Mouse (Mus musculus): ENCODE results near the gene Klra3. TPM values are rescaled to one million over a fixed set of nuclear protein-coding genes. Genes with fewer than 3 reads are reported as not detected.
"Not testable (repeated sequence)": the region's sequence is repeated elsewhere in the genome, so short reads cannot be mapped to it uniquely, and the experiment has no call there.

The Klra3 gene
- total RNA-seq (2021), result not detected
- polyA plus RNA-seq (2012; rRNA removed), result not detected in 2 replicates
- long read RNA-seq, result 0 reads

DNA sequence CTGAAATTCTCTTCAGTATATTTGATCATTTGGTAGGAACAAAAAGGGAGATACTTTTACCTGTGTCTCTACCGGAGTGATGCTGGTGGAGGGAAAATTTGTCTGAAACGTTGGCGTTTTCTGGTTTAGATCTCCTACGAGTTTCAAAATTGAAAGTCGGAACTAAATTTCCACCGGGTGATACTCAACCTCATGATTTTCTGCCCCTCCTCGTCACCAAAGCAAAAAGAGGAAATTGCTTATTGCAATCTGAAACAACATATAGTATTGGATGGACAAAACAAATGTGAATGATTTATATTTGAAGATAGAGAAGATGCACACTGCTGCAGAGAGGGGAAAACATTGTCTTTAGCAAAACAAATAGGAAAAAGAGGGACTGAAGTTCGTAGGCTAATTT, at the start of gene Klra3:
TSS of gene Klra3 (minus strand) at position 164 of the 400 bp plus-strand sequence.
- no peak within 1 kb of the TSS for H3K27ac ChIP-seq

GRCm38 (mm10) chr6:130386750-130387149, 49.4 kb upstream of the Klra3 start, which contains the start of gene Klra1:
Gene Klra1 (minus strand): TSS chr6:130386874.
- H3K36me3 ChIP-seq (ENCODE audit: control insufficient read depth, insufficient read depth, low read length), result no peaks in the 10 kb centered on the region

More for the DNA sequence above, at the start of gene Klra3:
- H3K27me3 ChIP-seq (ENCODE audit: control insufficient read depth, insufficient read depth, low read length), result no peaks in the 10 kb centered on the region
- 72% methylated on average over 8 of the region's 8 CpGs for WGBS
- no peak within 1 kb of the TSS for H3K9ac ChIP-seq (ENCODE audit: low read depth, low read length)
- H3K79me2 ChIP-seq (replicated peaks; ENCODE audit: control insufficient read depth, insufficient read depth, low read length), result no peaks in the 10 kb centered on the region
- intact Hi-C loops (cut with DNase I), result no loop called here
- DNase-seq, result no peak
- TF ChIP-seq POLR2A (IDR thresholded peaks at IDR 0.05; ENCODE audit: insufficient read depth, low read depth, low read length) (no peak), CTCF (IDR thresholded peaks at IDR 0.05) (no peak)
- no peaks in the 10 kb centered on the region for H3K4me1 ChIP-seq (ENCODE audit: control insufficient read depth, insufficient read depth, low read length)
- H3K4me3 ChIP-seq, result no peak within 1 kb of the TSS
- no peaks in the 10 kb centered on the region for H3K36me3 ChIP-seq (ENCODE audit: control insufficient read depth, insufficient read depth, low read length)

DNA sequence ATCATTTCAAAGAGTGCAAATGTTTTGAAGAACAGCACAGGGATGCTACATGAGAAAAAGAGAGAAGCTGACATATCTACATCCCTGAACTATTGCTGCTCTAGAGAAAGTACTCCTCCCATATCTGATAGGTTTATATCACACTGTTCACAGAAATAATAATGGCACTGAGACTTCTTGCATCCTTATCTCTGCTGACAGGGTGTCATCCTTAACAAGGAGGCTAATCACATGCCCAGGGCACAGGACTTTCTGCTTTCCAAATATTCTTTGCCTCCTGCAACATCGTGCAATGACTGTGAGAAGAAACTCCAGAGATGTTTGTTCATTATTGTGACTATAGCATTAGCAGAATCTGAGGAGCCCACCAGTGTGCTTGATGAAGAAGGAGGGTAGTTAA, 48.4 kb upstream of the Klra3 start:
- no peaks in the 10 kb centered on the region for H3K79me2 ChIP-seq (replicated peaks; ENCODE audit: control insufficient read depth, insufficient read depth, low read length)
- WGBS, result 47% methylated on average over 1 of the region's 1 CpGs
- DNase-seq, result no peak
- no peaks in the 10 kb centered on the region for H3K36me3 ChIP-seq (ENCODE audit: control insufficient read depth, insufficient read depth, low read length)
- no peak overlapping the region for H3K27ac ChIP-seq
- H3K9ac ChIP-seq (ENCODE audit: low read depth, low read length), result no peak overlapping the region
- intact Hi-C loops (cut with DNase I), result no loop called here
- no peaks in the 10 kb centered on the region for H3K27me3 ChIP-seq (ENCODE audit: control insufficient read depth, insufficient read depth, low read length)
- TF ChIP-seq POLR2A (IDR thresholded peaks at IDR 0.05; ENCODE audit: insufficient read depth, low read depth, low read length), result no peak
- TF ChIP-seq CTCF (IDR thresholded peaks at IDR 0.05), result no peak
- no peak for TF ChIP-seq EP300 (IDR thresholded peaks at IDR 0.05; ENCODE audit: insufficient read depth, low read depth, low read length)
- no peaks in the 10 kb centered on the region for H3K4me1 ChIP-seq (ENCODE audit: control insufficient read depth, insufficient read depth, low read length)
- H3K4me3 ChIP-seq, result no peak overlapping the region

More at GRCm38 (mm10) chr6:130386750-130387149, 49.4 kb upstream of the Klra3 start, which contains the start of gene Klra1:
- Histone ChIP-seq H3K4me3 (no peak within 1 kb of the TSS), H3K27me3 (ENCODE audit: control insufficient read depth, insufficient read depth, low read length) (no peaks in the 10 kb centered on the region), H3K79me2 (replicated peaks; ENCODE audit: control insufficient read depth, insufficient read depth, low read length) (no peaks in the 10 kb centered on the region), H3K9ac (ENCODE audit: low read depth, low read length) (no peak within 1 kb of the TSS), H3K4me1 (ENCODE audit: control insufficient read depth, insufficient read depth, low read length) (no peaks in the 10 kb centered on the region), H3K27ac (no peak within 1 kb of the TSS)
- TF ChIP-seq POLR2A (IDR thresholded peaks at IDR 0.05; ENCODE audit: insufficient read depth, low read depth, low read length) (no peak), CTCF (IDR thresholded peaks at IDR 0.05) (no peak), EP300 (IDR thresholded peaks at IDR 0.05; ENCODE audit: insufficient read depth, low read depth, low read length) (no peak)
- 60% methylated on average over 2 of the region's 2 CpGs for WGBS
- no peak for DNase-seq
- intact Hi-C loops (cut with DNase I), result no loop called here

DNA sequence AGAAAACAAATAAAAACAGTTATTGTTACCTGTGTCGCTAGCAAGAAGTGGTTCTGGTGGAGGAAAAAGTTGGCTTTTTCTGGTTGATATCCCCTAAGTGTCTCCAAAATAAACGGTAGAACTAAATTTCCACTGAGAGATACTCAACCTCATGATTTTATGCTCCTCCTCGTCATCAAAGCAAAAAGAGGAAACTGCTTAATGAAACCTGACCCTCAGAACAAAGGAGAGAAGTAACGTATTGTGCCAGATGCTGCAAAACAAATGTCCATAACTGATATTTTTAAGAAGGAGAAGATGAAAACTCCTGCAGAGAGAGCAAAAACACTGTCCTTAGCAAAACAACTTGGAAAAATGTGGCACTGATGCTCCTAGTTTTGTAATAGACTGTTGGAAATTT, 45.0 kb upstream of the Klra3 start:
- WGBS, result 60% methylated on average over 4 of the region's 4 CpGs
- Histone ChIP-seq H3K9ac (ENCODE audit: low read depth, low read length) (no peak overlapping the region), H3K4me1 (ENCODE audit: control insufficient read depth, insufficient read depth, low read length) (no peaks in the 10 kb centered on the region), H3K27ac (no peak overlapping the region), H3K4me3 (no peak overlapping the region), H3K79me2 (replicated peaks; ENCODE audit: control insufficient read depth, insufficient read depth, low read length) (no peaks in the 10 kb centered on the region), H3K27me3 (ENCODE audit: control insufficient read depth, insufficient read depth, low read length) (no peaks in the 10 kb centered on the region), H3K36me3 (ENCODE audit: control insufficient read depth, insufficient read depth, low read length) (no peaks in the 10 kb centered on the region)
- no peak for TF ChIP-seq POLR2A (IDR thresholded peaks at IDR 0.05; ENCODE audit: insufficient read depth, low read depth, low read length)
- TF ChIP-seq EP300 (IDR thresholded peaks at IDR 0.05; ENCODE audit: insufficient read depth, low read depth, low read length), result no peak
- no peak for TF ChIP-seq CTCF (IDR thresholded peaks at IDR 0.05)
- intact Hi-C loops (cut with DNase I), result no loop called here
- no peak for DNase-seq

DNA sequence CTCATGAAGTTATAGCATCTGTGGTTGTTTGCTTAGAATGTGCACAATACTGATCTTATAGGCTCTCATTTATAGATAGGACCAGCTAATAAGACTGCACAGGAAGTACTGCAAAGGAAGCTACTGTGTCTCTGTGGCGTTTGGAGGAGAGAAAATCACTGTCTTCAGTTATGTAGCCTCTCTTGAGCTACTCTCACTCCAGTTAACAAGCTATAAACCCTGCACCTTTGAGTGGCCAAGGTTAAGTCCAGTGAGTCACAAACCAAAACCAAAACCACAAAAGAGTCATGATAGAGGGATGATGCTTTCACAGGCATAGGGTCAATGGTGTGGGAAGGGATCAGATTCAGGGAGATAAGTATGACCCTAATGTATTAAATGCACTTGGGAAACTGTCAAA, 8.0 kb upstream of the Klra3 start:
- intact Hi-C loops (cut with DNase I); H3K36me3 ChIP-seq (ENCODE audit: control insufficient read depth, insufficient read depth, low read length); H3K4me1 ChIP-seq (ENCODE audit: control insufficient read depth, insufficient read depth, low read length); H3K27me3 ChIP-seq (ENCODE audit: control insufficient read depth, insufficient read depth, low read length); H3K79me2 ChIP-seq (replicated peaks; ENCODE audit: control insufficient read depth, insufficient read depth, low read length); H3K9ac ChIP-seq (ENCODE audit: low read depth, low read length); H3K27ac ChIP-seq; DNase-seq; H3K4me3 ChIP-seq: not testable (repeated sequence)
- 25% methylated on average over 1 of the region's 1 CpGs for WGBS

DNA sequence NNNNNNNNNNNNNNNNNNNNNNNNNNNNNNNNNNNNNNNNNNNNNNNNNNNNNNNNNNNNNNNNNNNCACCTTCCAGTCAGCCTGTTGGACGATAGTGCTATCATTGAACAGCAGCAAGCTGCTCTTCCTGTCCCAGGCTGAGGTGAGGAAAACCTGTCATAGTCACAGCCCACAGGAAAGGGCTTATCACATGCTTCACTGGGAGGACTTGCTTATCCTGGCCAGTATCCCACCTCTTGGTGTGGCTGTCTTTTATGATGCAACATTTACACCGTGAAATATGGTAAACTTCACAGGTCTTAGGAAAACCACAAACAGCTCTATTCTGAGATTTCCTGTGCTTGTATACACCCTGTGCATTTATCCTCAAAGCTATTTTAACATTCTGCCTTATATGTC, 4.6 kb upstream of the Klra3 start:
- H3K27me3 ChIP-seq (ENCODE audit: control insufficient read depth, insufficient read depth, low read length); H3K4me3 ChIP-seq; H3K79me2 ChIP-seq (replicated peaks; ENCODE audit: control insufficient read depth, insufficient read depth, low read length); H3K4me1 ChIP-seq (ENCODE audit: control insufficient read depth, insufficient read depth, low read length); H3K9ac ChIP-seq (ENCODE audit: low read depth, low read length); H3K36me3 ChIP-seq (ENCODE audit: control insufficient read depth, insufficient read depth, low read length); H3K27ac ChIP-seq; DNase-seq: not testable (repeated sequence)
- intact Hi-C loops (cut with DNase I), result loop anchor here (2.0 kb wide), 1 partner anchor 147 kb away; no protein-coding TSS in a partner anchor
- 42% methylated on average over 2 of the region's 2 CpGs for WGBS
